In genomic region chr10:81546332-81546731, GRCm38 (mm10) we compare ENCODE assay signal across 1 mouse cellular context.
TF ChIP-seq lines count a peak whose summit lies in the region.

No protein-coding gene starts in this region.

TF ChIP-seq in MEL, 35 proteins besides CTCF, POLR2A, EP300 and RAD21:
- TF ChIP-seq E2F4 (IDR thresholded peaks at IDR 0.05; ENCODE audit: borderline replicate concordance, low read depth, low read length) (no peak), ELF1 (IDR thresholded peaks at IDR 0.05; ENCODE audit: low read depth, low read length) (no peak), HCFC1 (IDR thresholded peaks at IDR 0.05; ENCODE audit: low read depth, low read length) (peak; percentile 71), POLR2AphosphoS2 (IDR thresholded peaks at IDR 0.05; ENCODE audit: low read length) (peak; percentile 63; the same call in 1 of the 2 replicates), POLR2AphosphoS5 (IDR thresholded peaks at IDR 0.05; ENCODE audit: borderline replicate concordance, low read depth, low read length) (no peak), MYC (IDR thresholded peaks at IDR 0.05; ENCODE audit: low read depth, low read length) (peak; percentile 82), MEF2A (IDR thresholded peaks at IDR 0.05; ENCODE audit: extremely low read depth, insufficient replicate concordance, low read depth, low read length, poor library complexity, severe bottlenecking) (no peak), MAFK (IDR thresholded peaks at IDR 0.05; ENCODE audit: borderline replicate concordance, low read depth, low read length) (no peak), JUND (IDR thresholded peaks at IDR 0.05; ENCODE audit: low read depth, low read length) (no peak), TCF12 (IDR thresholded peaks at IDR 0.05; ENCODE audit: low read depth, low read length) (peak; percentile 60), USF2 (IDR thresholded peaks at IDR 0.05; ENCODE audit: borderline replicate concordance in 1 of 2, insufficient read depth in 1 of 2, low read depth in 1 of 2, low read length in 2 of 2) (no peak), MAX (IDR thresholded peaks at IDR 0.05; ENCODE audit: low read length) (peak; percentile 88), NELFE (IDR thresholded peaks at IDR 0.05; ENCODE audit: low read depth, low read length) (peak; percentile 55), TBP (IDR thresholded peaks at IDR 0.05; ENCODE audit: low read depth, low read length) (peak; percentile 84), SMC3 (IDR thresholded peaks at IDR 0.05; ENCODE audit: low read depth, low read length) (no peak), ZNF384 (IDR thresholded peaks at IDR 0.05; ENCODE audit: low read depth, low read length) (no peak), MXI1 (IDR thresholded peaks at IDR 0.05; ENCODE audit: low read depth, low read length) (peak; percentile 90), ETS1 (IDR thresholded peaks at IDR 0.05; ENCODE audit: low read depth, low read length) (peak; percentile 54; the same call in 1 of the 2 replicates), BHLHE40 (IDR thresholded peaks at IDR 0.05; ENCODE audit: borderline replicate concordance, low read depth, low read length) (no peak), ZMIZ1 (IDR thresholded peaks at IDR 0.05; ENCODE audit: low read depth, low read length) (peak; percentile 72; the same call in 1 of the 2 replicates), GATA1 (IDR thresholded peaks at IDR 0.05; ENCODE audit: low read depth, low read length) (peak; percentile 90), SIN3A (IDR thresholded peaks at IDR 0.05; ENCODE audit: low read length) (peak; percentile 46; the same call in 1 of the 2 replicates), MYB (IDR thresholded peaks at IDR 0.05; ENCODE audit: low read depth, low read length) (no peak), MAZ (IDR thresholded peaks at IDR 0.05; ENCODE audit: low read depth, low read length) (peak; percentile 72; the same call in 1 of the 2 replicates), CHD2 (IDR thresholded peaks at IDR 0.05; ENCODE audit: low read length) (no peak), UBTF (IDR thresholded peaks at IDR 0.05; ENCODE audit: borderline replicate concordance, insufficient read depth, low read depth, low read length) (no peak), RCOR1 (IDR thresholded peaks at IDR 0.05; ENCODE audit: low read depth, low read length) (peak; percentile 55; the same call in 1 of the 2 replicates), KAT2A (conservative IDR thresholded peaks at IDR 0.05; ENCODE audit: low read depth, low read length) (no peak), CHD1 (IDR thresholded peaks at IDR 0.05; ENCODE audit: low read depth, low read length) (no peak), GABPA (IDR thresholded peaks at IDR 0.05; ENCODE audit: low read depth, low read length) (no peak), ZKSCAN1 (IDR thresholded peaks at IDR 0.05; ENCODE audit: low read depth, low read length) (no peak), ZC3H11A (IDR thresholded peaks at IDR 0.05; ENCODE audit: low read depth, low read length) (no peak), NRF1 (IDR thresholded peaks at IDR 0.05; ENCODE audit: insufficient read depth, low read depth, low read length, poor library complexity, severe bottlenecking) (no peak), TAL1 (IDR thresholded peaks at IDR 0.05; ENCODE audit: low read length) (no peak), USF1 (IDR thresholded peaks at IDR 0.05; ENCODE audit: low read depth, low read length) (no peak)
